Mouse (Mus musculus) CH12.LX (cell line): Measurements from ENCODE around the gene Ppil6. TPM values are rescaled to one million over a fixed set of nuclear protein-coding genes. Genes with fewer than 3 reads are reported as not detected.

Source experiments
- DNase-seq: peaks from one replicate; pipeline ENCODE4 v3.0.0-alpha.2; 2013; ENCODE audit errors: extremely low read depth
- H3K27ac ChIP-seq: 2 replicates; pipeline ENCODE4 v1.5.1; 2012; ENCODE audit warnings: low read depth, mild to moderate bottlenecking, control low read depth, moderate library complexity; ENCODE audit not compliant: insufficient read depth
- H3K27me3 ChIP-seq: replicated peaks from 2 replicates; pipeline ENCODE3; 2012; ENCODE audit warnings: inconsistent platforms
- H3K36me3 ChIP-seq, 2 experiments: replicated peaks in 1 of 2; 2 replicates each; pipeline versions ENCODE3 to v1.6.1; 2012; ENCODE audit warnings: inconsistent platforms in 1 of 2, low read length in 1 of 2, mild to moderate bottlenecking in 1 of 2, mixed read lengths in 1 of 2, moderate library complexity in 1 of 2; ENCODE audit not compliant: control insufficient read depth in 1 of 2, insufficient read depth in 1 of 2
- H3K4me1 ChIP-seq, 2 experiments: 2 replicates each; pipeline ENCODE4 v1.6.1; 2012; ENCODE audit warnings: inconsistent platforms in 1 of 2, moderate library complexity in 1 of 2; ENCODE audit not compliant: insufficient read depth in 2 of 2, control insufficient read depth in 1 of 2
- H3K4me2 ChIP-seq: 2 replicates; pipeline ENCODE4 v1.6.1; 2012; ENCODE audit warnings: low read depth, mild to moderate bottlenecking, control low read depth; ENCODE audit not compliant: poor library complexity, insufficient read depth, severe bottlenecking
- H3K4me3 ChIP-seq, 3 experiments: fragments of 150-350 bp in 1 of 3; sonication (generic) in 1 of 3; replicated peaks in 1 of 3; 2 replicates each; pipeline versions ENCODE3 to v1.5.1; 2011 to 2012; ENCODE audit warnings: low read depth in 2 of 3, low read length in 2 of 3, mild to moderate bottlenecking in 2 of 3, moderate library complexity in 2 of 3, control low read depth in 1 of 3, improper control_type of control experiment in 1 of 3, inconsistent platforms in 1 of 3, mixed read lengths in 1 of 3; ENCODE audit not compliant: poor library complexity in 1 of 3
- H3K79me2 ChIP-seq: replicated peaks from 2 replicates; pipeline ENCODE4 v1.6.1; 2012; ENCODE audit warnings: mild to moderate bottlenecking, moderate library complexity; ENCODE audit not compliant: control insufficient read depth, poor library complexity, insufficient read depth, severe bottlenecking; ENCODE audit errors: extremely low read depth
- H3K9ac ChIP-seq: 2 replicates; pipeline ENCODE4 v1.6.1; 2012; ENCODE audit warnings: low read depth, mild to moderate bottlenecking, control low read depth, moderate library complexity; ENCODE audit not compliant: insufficient read depth
- H3K9me3 ChIP-seq: replicated peaks from 2 replicates; pipeline ENCODE3; 2012; ENCODE audit warnings: low read length, inconsistent platforms, mixed read lengths
- BHLHE40 ChIP-seq: IDR thresholded peaks from 2 replicates; pipeline ENCODE4 v1.6.1; 2011; ENCODE audit warnings: mild to moderate bottlenecking, low read depth, low read length, improper control_type of control experiment
- CHD1 ChIP-seq: IDR thresholded peaks from 2 replicates; pipeline ENCODE4 v1.6.1; 2012; ENCODE audit warnings: low read depth, low read length, improper control_type of control experiment, inconsistent platforms
- CHD2 ChIP-seq: IDR thresholded peaks from 2 replicates; pipeline ENCODE4 v1.6.1; 2011; ENCODE audit warnings: low read length, improper control_type of control experiment
- CTCF ChIP-seq, 2 experiments: IDR thresholded peaks in 1 of 2; conservative IDR thresholded peaks in 1 of 2; 2 replicates each; pipeline ENCODE4 v1.5.1; 2011 to 2012; ENCODE audit warnings: low read depth in 2 of 2, low read length in 2 of 2, improper control_type of control experiment in 1 of 2, inconsistent platforms in 1 of 2, mild to moderate bottlenecking in 1 of 2, moderate library complexity in 1 of 2
- E2F4 ChIP-seq: IDR thresholded peaks from 2 replicates; pipeline ENCODE4 v1.6.1; 2011; ENCODE audit warnings: low read depth, low read length, improper control_type of control experiment; ENCODE audit not compliant: insufficient replicate concordance
- EP300 ChIP-seq: IDR thresholded peaks from 2 replicates; pipeline ENCODE4 v1.6.1; 2011; ENCODE audit warnings: low read length, improper control_type of control experiment
- ETS1 ChIP-seq: conservative IDR thresholded peaks from 2 replicates; pipeline ENCODE4 v1.6.1; 2012; ENCODE audit warnings: low read depth, mild to moderate bottlenecking, inconsistent platforms, low read length, improper control_type of control experiment, moderate library complexity
- GABPA ChIP-seq: IDR thresholded peaks from 2 replicates; pipeline ENCODE4 v1.6.1; 2012; ENCODE audit warnings: low read depth, low read length, improper control_type of control experiment, inconsistent platforms; ENCODE audit not compliant: insufficient replicate concordance
- JUN ChIP-seq: IDR thresholded peaks from 2 replicates; pipeline ENCODE4 v1.6.1; 2011; ENCODE audit warnings: low read depth, mild to moderate bottlenecking, low read length, improper control_type of control experiment, moderate library complexity; ENCODE audit not compliant: insufficient read depth
- JUND ChIP-seq: conservative IDR thresholded peaks from 2 replicates; pipeline ENCODE4 v1.6.1; 2011; ENCODE audit warnings: low read depth, low read length, improper control_type of control experiment
- KAT2A ChIP-seq: IDR thresholded peaks from 2 replicates; pipeline ENCODE4 v1.6.1; 2012; ENCODE audit warnings: low read length, improper control_type of control experiment, inconsistent platforms; ENCODE audit not compliant: insufficient replicate concordance
- MAX ChIP-seq: IDR thresholded peaks from 2 replicates; pipeline ENCODE4 v1.6.1; 2011; ENCODE audit warnings: low read length, improper control_type of control experiment
- MAZ ChIP-seq: IDR thresholded peaks from 2 replicates; pipeline ENCODE4 v1.6.1; 2012; ENCODE audit warnings: low read depth, mild to moderate bottlenecking, inconsistent platforms, low read length, improper control_type of control experiment, moderate library complexity
- MXI1 ChIP-seq: IDR thresholded peaks from 2 replicates; pipeline ENCODE4 v1.6.1; 2011; ENCODE audit warnings: mild to moderate bottlenecking, low read depth, low read length, improper control_type of control experiment
- MYC ChIP-seq: IDR thresholded peaks from 2 replicates; pipeline ENCODE4 v1.6.1; 2011; ENCODE audit warnings: low read depth, mild to moderate bottlenecking, improper control_type of control experiment, low read length
- PAX5 ChIP-seq: IDR thresholded peaks from 2 replicates; pipeline ENCODE4 v1.6.1; 2012; ENCODE audit warnings: low read length, inconsistent platforms, mixed read lengths
- RAD21 ChIP-seq: IDR thresholded peaks from 2 replicates; pipeline ENCODE4 v1.6.1; 2011; ENCODE audit warnings: low read depth, mild to moderate bottlenecking, low read length, improper control_type of control experiment, moderate library complexity
- SMC3 ChIP-seq: IDR thresholded peaks from 2 replicates; pipeline ENCODE4 v1.6.1; 2011; ENCODE audit warnings: low read depth, low read length, improper control_type of control experiment
- TBP ChIP-seq: conservative IDR thresholded peaks from 2 replicates; pipeline ENCODE4 v1.6.1; 2011; ENCODE audit warnings: low read depth, low read length, improper control_type of control experiment
- TCF12 ChIP-seq: IDR thresholded peaks from 2 replicates; pipeline ENCODE4 v1.6.1; 2014; ENCODE audit warnings: low read depth, mild to moderate bottlenecking, inconsistent platforms, low read length, improper control_type of control experiment
- UBTF ChIP-seq: IDR thresholded peaks from 2 replicates; pipeline ENCODE4 v1.6.1; 2012; ENCODE audit warnings: low read depth, mild to moderate bottlenecking, inconsistent platforms, low read length, improper control_type of control experiment, moderate library complexity
- USF1 ChIP-seq: IDR thresholded peaks from 2 replicates; pipeline ENCODE4 v1.6.1; 2014; ENCODE audit warnings: low read depth, mild to moderate bottlenecking, inconsistent platforms, low read length, improper control_type of control experiment
- USF2 ChIP-seq: conservative IDR thresholded peaks from 2 replicates; pipeline ENCODE4 v1.6.1; 2011; ENCODE audit warnings: low read depth, low read length, improper control_type of control experiment
- ZC3H11A ChIP-seq: IDR thresholded peaks from 2 replicates; pipeline ENCODE4 v1.6.1; 2012; ENCODE audit warnings: low read depth, mild to moderate bottlenecking, inconsistent platforms, low read length, improper control_type of control experiment
- ZKSCAN1 ChIP-seq: IDR thresholded peaks from 2 replicates; pipeline ENCODE4 v1.6.1; 2012; ENCODE audit warnings: low read depth, inconsistent platforms, low read length, improper control_type of control experiment, borderline replicate concordance
- ZMIZ1 ChIP-seq: IDR thresholded peaks from 2 replicates; pipeline ENCODE4 v1.6.1; 2012; ENCODE audit warnings: low read depth, mild to moderate bottlenecking, inconsistent platforms, low read length, improper control_type of control experiment
- ZNF384 ChIP-seq: IDR thresholded peaks from 2 replicates; pipeline ENCODE4 v1.6.1; 2012; ENCODE audit warnings: low read depth, low read length, improper control_type of control experiment, inconsistent platforms
- dilution Hi-C: fragments of 300-500 bp; cut with MboI; formaldehyde crosslinking; loops from 2 replicates; pipeline ENCODE4 v1.14.3; 2020; ENCODE audit warnings: low sequenced_read_pairs; ENCODE audit not compliant: extremely low pct_unique_long_range_greater_than_20kb, extremely low pct_ligation_motif_present
- in situ Hi-C: fragments of 300-500 bp; cut with MboI; formaldehyde crosslinking; loops from 3 replicates; pipeline ENCODE4 v1.14.3; 2019; ENCODE audit warnings: low sequenced_read_pairs, low pct_ligation_motif_present, low pct_unique_long_range_greater_than_20kb, mixed read lengths
- polyA plus RNA-seq: library from polyadenylated mRNA; unstranded; fragments of >175 nt; gene quantifications from 2 replicates; pipeline ENCODE4 v1.2.1, GENCODE M21; 2012; ENCODE audit warnings: low read depth; ENCODE audit not compliant: insufficient read length
- total RNA-seq, 2 experiments: library from RNA; depleted of rRNA; stranded (reverse); fragments of 300-350 nt in 1 of 2; fragments of >200 nt in 1 of 2; gene quantifications; 2 replicates each; pipeline ENCODE4 v1.2.3; 2012 to 2014

Gene Ppil6
- total and polyA plus RNA-seq, 3 experiments, result not detected

DNA sequence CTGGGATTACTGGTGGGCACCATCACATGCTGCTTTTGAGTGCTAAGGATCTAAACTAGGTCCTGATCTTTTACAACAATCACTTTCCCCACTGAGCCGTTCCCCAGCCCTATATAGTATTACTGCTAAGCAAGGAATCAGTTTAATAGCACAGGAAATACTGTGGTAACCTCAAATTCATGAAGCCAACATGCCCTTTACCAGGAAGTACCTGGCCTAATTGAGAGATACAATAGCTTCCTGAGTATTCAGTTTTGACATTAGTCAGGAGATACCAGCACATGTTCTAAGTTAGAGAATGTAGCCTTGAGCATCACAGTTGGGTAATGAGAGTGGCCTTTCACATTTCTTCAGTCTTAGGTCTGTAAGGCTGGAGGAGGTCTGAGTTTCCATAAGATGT lies 46.5 kb downstream of the Ppil6 start:
- dilution Hi-C loops (no loop called here), in situ Hi-C loops (no loop called here)

DNA sequence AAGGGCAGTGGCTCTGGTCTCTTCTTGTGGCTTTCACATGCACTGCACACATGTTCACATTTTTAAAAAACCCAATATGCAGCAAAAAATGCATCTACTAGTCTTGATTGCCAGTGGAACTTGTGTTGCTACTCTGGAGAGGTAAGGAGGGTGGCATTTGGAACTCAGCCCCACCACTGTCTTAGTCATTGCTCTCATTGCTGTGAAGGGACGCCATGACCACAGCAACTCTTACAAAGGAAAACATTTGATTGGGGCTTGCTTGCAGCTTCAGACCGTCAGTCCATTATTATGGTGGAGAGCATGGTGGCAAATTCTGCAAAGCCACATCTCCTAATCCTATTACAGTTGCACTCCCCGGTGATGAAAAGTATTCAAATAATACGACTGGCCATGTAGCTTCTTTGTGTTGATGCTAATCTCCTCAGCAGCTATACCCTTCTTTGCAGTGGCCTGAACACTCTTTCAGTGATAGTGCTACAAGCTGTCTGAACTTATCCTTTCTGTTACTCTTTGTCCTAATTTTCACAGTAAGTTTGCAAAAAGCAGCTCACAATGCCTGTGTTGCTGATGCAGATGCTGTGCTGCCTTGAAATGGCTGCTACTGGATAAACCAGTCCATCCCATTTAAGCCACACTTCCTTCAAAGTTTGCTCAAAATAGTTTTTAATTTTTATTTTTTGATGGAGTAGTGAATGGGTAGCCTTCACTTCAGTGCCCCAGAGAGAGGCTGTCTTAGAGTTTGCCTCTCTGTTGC lies 47.2 kb downstream of the Ppil6 start:
- dilution Hi-C loops, result no loop called here
- no peak overlapping the region for H3K4me2 ChIP-seq

More for the DNA sequence above, 46.5 kb downstream of the Ppil6 start:
- H3K4me3 ChIP-seq, result no peak overlapping the region
- no peaks in the 10 kb centered on the region for H3K9me3 ChIP-seq
- no peaks in the 10 kb centered on the region for H3K27me3 ChIP-seq
- no peak for TF ChIP-seq RAD21
- TF ChIP-seq TCF12, result no peak
- TF ChIP-seq USF1, result no peak
- TF ChIP-seq BHLHE40, result no peak
- no peak for TF ChIP-seq MXI1
- TF ChIP-seq ZMIZ1, result no peak
- no peak for TF ChIP-seq MYC
- no peak for TF ChIP-seq ZNF384
- TF ChIP-seq MAX, result no peak
- no peak for TF ChIP-seq ZKSCAN1
- no peak for TF ChIP-seq CHD1
- no peak for TF ChIP-seq TBP
- no peak for TF ChIP-seq USF2
- TF ChIP-seq JUN, result no peak
- no peak for TF ChIP-seq ZC3H11A
- TF ChIP-seq CTCF (conservative IDR thresholded peaks at IDR 0.05 in 1 of 2, IDR thresholded peaks at IDR 0.05 in 1 of 2; ENCODE audit: low read depth in 2 of 2, low read length in 2 of 2), result no peak
- TF ChIP-seq GABPA, result no peak
- no peak for TF ChIP-seq SMC3
- no peak for TF ChIP-seq ETS1
- no peak for TF ChIP-seq CHD2
- H3K4me1 ChIP-seq, result peaks cover 3 to 26% of the 10 kb centered on the region in 2 experiments
- no peak overlapping the region for H3K4me2 ChIP-seq
- no peak overlapping the region for H3K9ac ChIP-seq
- H3K79me2 ChIP-seq, result peaks cover 3% of the 10 kb centered on the region; the same call in 1 of the 2 replicates
- no peak for DNase-seq
- H3K36me3 ChIP-seq, result peaks cover 6 to 55% of the 10 kb centered on the region in 2 experiments
- H3K27ac ChIP-seq, result no peak overlapping the region

More for the DNA sequence above, 47.2 kb downstream of the Ppil6 start:
- Histone ChIP-seq H3K36me3 (peaks cover 5 to 52% of the 10 kb centered on the region in 2 experiments), H3K9ac (no peak overlapping the region), H3K4me3 (no peak overlapping the region)
- DNase-seq, result no peak
- in situ Hi-C loops, result no loop called here
- TF ChIP-seq PAX5 (no peak), USF1 (no peak), JUN (no peak), EP300 (no peak), RAD21 (no peak), E2F4 (no peak), CHD2 (no peak), MAX (no peak), BHLHE40 (no peak), JUND (no peak), GABPA (no peak), UBTF (no peak), KAT2A (no peak), MAZ (no peak)
- TF ChIP-seq, all 38 proteins: peak for 0
- Histone ChIP-seq H3K27me3 (no peaks in the 10 kb centered on the region), H3K9me3 (no peaks in the 10 kb centered on the region), H3K4me1 (peaks cover 3 to 25% of the 10 kb centered on the region in 2 experiments), H3K79me2 (peaks cover 2% of the 10 kb centered on the region; the same call in 1 of the 2 replicates), H3K27ac (no peak overlapping the region)
